Mouse (Mus musculus) embryonic facial prominence, embryonic 15.5 days (tissue): ENCODE measurements at regions not wholly inside any gene's neighbourhood (a gene's known extent, or its start where the extent isn't known, plus 50 kb on each side); places are given as distances from the start of the nearest gene placed in this dataset.

ENCODE experiments used
- ATAC-seq: fragments of 200-750 bp; cut with Nextera tagmentation; 2 replicates; pipeline ENCODE4 v1.8.0; 2017; ENCODE audit warnings: low read depth, moderate TSS enrichment; ENCODE audit not compliant: insufficient number of reproducible peaks, low FRiP score, low TSS enrichment
- H3K27ac ChIP-seq: fragments of 300-500 bp; sonication (generic); replicated peaks from 2 replicates; pipeline ENCODE4 v1.5.1; 2015; ENCODE audit warnings: mild to moderate bottlenecking, inconsistent platforms
- H3K27me3 ChIP-seq: fragments of 300-500 bp; sonication (generic); 2 replicates; pipeline ENCODE4 v1.6.1; 2015; ENCODE audit warnings: inconsistent platforms
- H3K36me3 ChIP-seq: fragments of 300-500 bp; sonication (generic); 2 replicates; pipeline ENCODE4 v1.6.1; 2015; ENCODE audit warnings: mild to moderate bottlenecking, inconsistent platforms
- H3K4me1 ChIP-seq: fragments of 300-500 bp; sonication (generic); 2 replicates; pipeline ENCODE4 v1.6.1; 2015; ENCODE audit warnings: inconsistent platforms
- H3K4me2 ChIP-seq: fragments of 300-500 bp; sonication (generic); replicated peaks from 2 replicates; pipeline ENCODE4 v1.6.1; 2015; ENCODE audit warnings: mild to moderate bottlenecking, inconsistent platforms
- H3K4me3 ChIP-seq: fragments of 300-500 bp; sonication (generic); replicated peaks from 2 replicates; pipeline ENCODE4 v1.5.1; 2015; ENCODE audit warnings: mild to moderate bottlenecking, inconsistent platforms
- H3K9ac ChIP-seq: fragments of 300-500 bp; sonication (generic); 2 replicates; pipeline ENCODE4 v1.6.1; 2015; ENCODE audit warnings: inconsistent platforms
- H3K9me3 ChIP-seq: fragments of 300-500 bp; sonication (generic); replicated peaks from 2 replicates; pipeline ENCODE4 v1.6.1; 2016; ENCODE audit warnings: inconsistent platforms
- WGBS: fragments of 180-500 bp; shearing (Covaris S2); methylation state at CpG from one replicate; pipeline ENCODE4 v1.1.7; 2015; 5-methylcytosine and 5-hydroxymethylcytosine counted together

DNA sequence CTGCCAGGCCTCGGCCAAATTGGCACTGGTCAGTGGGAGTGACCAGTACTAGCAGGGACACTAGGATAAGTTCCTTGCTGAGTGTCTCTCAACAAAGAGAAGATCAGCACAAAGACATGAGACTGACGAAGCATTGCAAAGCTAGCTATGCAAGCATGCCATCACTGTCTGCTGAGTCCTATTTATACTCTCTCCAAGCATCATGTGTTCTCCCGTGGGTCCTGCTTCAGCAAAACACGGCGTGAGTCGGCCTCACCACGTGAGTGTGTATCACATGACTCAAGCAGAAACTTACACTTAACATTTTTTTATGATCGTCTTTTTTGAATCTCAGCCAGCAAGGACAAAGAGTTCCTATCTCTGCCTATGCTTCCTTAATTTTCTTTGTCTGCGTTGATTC is 67.7 kb upstream of the Igfbp5 start:
- H3K4me1 ChIP-seq: peaks cover 23% of the 10 kb centered on the region
- ATAC-seq: no peak
- no peak overlapping the region for H3K27ac ChIP-seq
- no peaks in the 10 kb centered on the region for H3K36me3 ChIP-seq
- no peak overlapping the region for H3K9ac ChIP-seq
- no peaks in the 10 kb centered on the region for H3K9me3 ChIP-seq
- WGBS: 62% methylated on average over 9 of the region's 9 CpGs
- no peaks in the 10 kb centered on the region for H3K27me3 ChIP-seq
- no peak overlapping the region for H3K4me3 ChIP-seq
- H3K4me2 ChIP-seq: no peak overlapping the region

- Histone ChIP-seq H3K4me3 (no peak overlapping the region), H3K27ac (no peak overlapping the region), H3K9ac (no peak overlapping the region), H3K4me2 (no peak overlapping the region), H3K27me3 (no peaks in the 10 kb centered on the region), H3K36me3 (no peaks in the 10 kb centered on the region), H3K4me1 (peaks cover 9% of the 10 kb centered on the region), H3K9me3 (no peaks in the 10 kb centered on the region)
- no peak for ATAC-seq
- 85% methylated on average over 1 of the region's 1 CpGs for WGBS
Measured at GRCm38 (mm10) chr1:72939948-72940347, 65.3 kb upstream of the Igfbp5 start.

GRCm38 (mm10) chr1:72936681-72937465 is 62.2 kb upstream of the Igfbp5 start:
- 85% methylated on average over 5 of the region's 5 CpGs for WGBS
- ATAC-seq: no peak
- no peaks in the 10 kb centered on the region for H3K27me3 ChIP-seq
- H3K27ac ChIP-seq: no peak overlapping the region
- no peaks in the 10 kb centered on the region for H3K36me3 ChIP-seq
- H3K4me2 ChIP-seq: no peak overlapping the region
- no peaks in the 10 kb centered on the region for H3K9me3 ChIP-seq
- H3K4me3 ChIP-seq: no peak overlapping the region
- H3K4me1 ChIP-seq: no peaks in the 10 kb centered on the region
- no peak overlapping the region for H3K9ac ChIP-seq

GRCm38 (mm10) chr1:72936231-72936630 is 61.5 kb upstream of the Igfbp5 start:
- Histone ChIP-seq H3K4me2 (no peak overlapping the region), H3K4me3 (no peak overlapping the region), H3K9me3 (no peaks in the 10 kb centered on the region), H3K36me3 (no peaks in the 10 kb centered on the region), H3K9ac (no peak overlapping the region), H3K4me1 (no peaks in the 10 kb centered on the region), H3K27me3 (no peaks in the 10 kb centered on the region), H3K27ac (no peak overlapping the region)
- 46% methylated on average over 5 of the region's 5 CpGs for WGBS
- ATAC-seq: no peak

DNA sequence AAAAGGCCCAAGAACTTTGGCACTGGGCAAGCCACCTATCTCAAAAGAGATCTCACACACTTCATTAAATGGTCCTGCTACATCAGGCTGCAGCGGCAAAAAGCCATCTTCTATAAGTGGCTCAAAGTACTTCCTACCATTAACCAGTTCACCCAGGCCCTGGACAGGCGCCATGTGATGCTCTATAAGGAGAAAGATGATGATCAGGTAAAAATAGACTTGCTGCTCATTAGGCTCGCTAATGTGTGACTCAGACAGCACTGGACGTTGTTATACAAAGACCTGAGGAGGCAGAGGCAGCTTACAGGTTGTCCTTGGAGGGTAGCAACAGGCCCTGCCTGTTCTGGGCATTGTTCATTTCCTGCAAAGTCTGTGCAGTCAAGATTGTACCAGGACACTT is 60.4 kb upstream of the Igfbp5 start:
- H3K36me3 ChIP-seq: no peaks in the 10 kb centered on the region
- no peak overlapping the region for H3K9ac ChIP-seq
- H3K4me2 ChIP-seq: no peak overlapping the region
- no peak overlapping the region for H3K4me3 ChIP-seq
- H3K27me3 ChIP-seq: no peaks in the 10 kb centered on the region
- WGBS: 81% methylated on average over 4 of the region's 4 CpGs
- no peak for ATAC-seq
- no peaks in the 10 kb centered on the region for H3K4me1 ChIP-seq
- H3K27ac ChIP-seq: no peak overlapping the region
- H3K9me3 ChIP-seq: no peaks in the 10 kb centered on the region

DNA sequence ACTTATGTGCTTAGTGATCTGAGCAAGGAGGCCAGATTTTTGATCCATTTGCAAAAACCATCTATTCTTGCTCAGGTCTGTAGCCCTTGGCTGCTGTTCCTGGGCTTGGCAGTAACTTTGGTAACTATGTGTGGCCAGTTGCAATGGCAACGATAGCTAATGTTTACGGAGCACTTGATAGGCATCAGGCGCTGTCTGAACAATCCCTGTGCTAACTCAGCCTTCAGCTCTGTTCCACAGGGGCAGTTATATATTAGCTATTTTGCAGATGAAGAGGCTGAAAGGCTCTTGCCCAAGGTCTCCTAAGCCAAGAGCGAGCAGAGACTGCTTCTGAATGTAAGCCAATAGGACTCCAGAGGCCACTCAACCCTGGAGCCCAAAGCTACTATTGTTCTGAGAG is 55.1 kb upstream of the Igfbp5 start:
- no peak overlapping the region for H3K4me2 ChIP-seq
- H3K9ac ChIP-seq: no peak overlapping the region
- no peak for ATAC-seq
- 90% methylated on average over 4 of the region's 4 CpGs for WGBS
- no peaks in the 10 kb centered on the region for H3K9me3 ChIP-seq
- H3K27ac ChIP-seq: no peak overlapping the region
- no peak overlapping the region for H3K4me3 ChIP-seq
- H3K4me1 ChIP-seq: no peaks in the 10 kb centered on the region
- no peaks in the 10 kb centered on the region for H3K36me3 ChIP-seq
- H3K27me3 ChIP-seq: no peaks in the 10 kb centered on the region
